Mouse (Mus musculus): Measurements from ENCODE around the gene Lims1. TPM values are rescaled to one million over a fixed set of nuclear protein-coding genes. Genes with fewer than 3 reads are reported as not detected.
A peak's percentile ranks its signal among the peaks of the same experiment; 100 is the strongest.

Gene Lims1
- total RNA-seq, 2 experiments from 2014 or later: 171 to 260 TPM

DNA sequence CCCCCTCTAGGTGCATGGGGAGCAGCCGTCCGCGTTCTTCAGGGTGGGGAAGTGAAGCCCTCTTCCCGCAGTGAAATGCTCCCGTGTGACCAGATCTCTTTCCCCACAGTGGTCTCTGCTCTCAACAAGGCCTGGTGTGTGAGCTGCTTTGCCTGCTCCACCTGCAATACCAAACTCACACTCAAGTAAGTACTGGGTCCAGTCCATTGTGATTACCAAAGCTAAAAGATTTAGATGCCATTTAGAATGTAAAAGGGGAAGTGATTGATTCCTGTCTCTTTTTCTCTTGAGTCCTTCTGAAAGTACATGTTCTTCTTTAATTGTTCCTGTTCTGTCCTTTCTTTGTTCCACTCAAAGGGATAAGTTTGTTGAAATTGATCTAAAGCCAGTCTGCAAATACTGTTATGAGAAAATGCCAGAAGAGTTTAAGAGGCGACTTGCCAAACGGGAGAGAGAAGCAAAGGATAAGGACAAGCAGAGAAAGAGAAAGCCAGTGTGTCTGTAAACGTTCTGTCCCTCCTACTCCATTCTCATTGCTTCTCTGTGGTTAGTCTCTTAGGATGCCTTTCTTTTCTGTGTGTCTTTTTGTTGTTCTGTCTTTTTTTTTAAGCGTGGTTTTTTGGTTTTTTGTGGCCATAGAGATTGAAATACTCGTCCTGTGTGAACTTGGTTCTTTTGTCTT lies 95.2 kb downstream of the Lims1 start:
- no peak for ATAC-seq (ENCODE audit: poor library complexity, severe bottlenecking)

- ATAC-seq (ENCODE audit: poor library complexity, severe bottlenecking): no peak
These were observed 104.7 kb downstream of the Lims1 start for GRCm38 (mm10) chr10:58427930-58428329.

GRCm38 (mm10) chr10:58445850-58446249 lies 122.6 kb downstream of the Lims1 start:
- peak; percentile 2; the same call in 1 of the 2 replicates for ATAC-seq (ENCODE audit: poor library complexity, severe bottlenecking)

- ATAC-seq (ENCODE audit: poor library complexity, severe bottlenecking): peak; percentile 86
These were observed 123.4 kb downstream of the Lims1 start, which contains the start of gene Ranbp2 for GRCm38 (mm10) chr10:58446384-58447279. Gene Ranbp2, plus strand, starts transcription at chr10:58446920.

GRCm38 (mm10) chr10:58447280-58447781 lies 124.1 kb downstream of the Lims1 start:
- peak; percentile 47 for ATAC-seq (ENCODE audit: poor library complexity, severe bottlenecking)

- no peak for ATAC-seq (ENCODE audit: poor library complexity, severe bottlenecking)
These were observed 128.3 kb downstream of the Lims1 start for GRCm38 (mm10) chr10:58451575-58451974.

GRCm38 (mm10) chr10:58452185-58452584 lies 128.9 kb downstream of the Lims1 start:
- ATAC-seq (ENCODE audit: poor library complexity, severe bottlenecking): peak; percentile 64

DNA sequence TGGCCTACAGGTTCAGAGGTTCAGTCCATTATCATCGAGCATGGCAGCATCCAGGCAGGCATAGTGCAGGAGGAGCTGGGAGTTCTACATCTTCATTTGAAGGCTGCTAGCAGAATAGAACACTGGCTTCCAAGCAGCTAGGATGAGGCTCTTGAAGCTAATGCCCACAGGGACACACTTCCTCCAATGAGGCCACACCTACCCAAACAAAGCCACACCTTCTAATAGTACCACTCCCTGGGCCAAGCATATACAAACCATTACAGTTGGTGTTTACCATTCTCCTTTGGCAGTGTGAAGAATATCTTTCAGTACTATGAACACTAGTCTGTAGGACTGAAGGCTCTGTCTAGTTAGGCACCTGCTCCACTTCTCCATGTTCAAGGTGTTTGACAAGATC lies 136.6 kb downstream of the Lims1 start:
- no peak for ATAC-seq (ENCODE audit: poor library complexity, severe bottlenecking)

Other genes starting within 250 kb of the Lims1 start
- not detected in 2 replicates for gene AW822073, start 98.5 kb upstream of the Lims1 start, total RNA-seq (2015)
- gene AW822073, start 98.5 kb upstream of the Lims1 start, total RNA-seq (2017): not detected in 2 replicates
- gene Duxf3, start 90.8 kb upstream of the Lims1 start, total RNA-seq (2015): not detected in 2 replicates
- gene Duxf3, start 90.8 kb upstream of the Lims1 start, total RNA-seq (2017): not detected in 2 replicates
- gene Gm4981, start 86.8 kb upstream of the Lims1 start, total RNA-seq (2015): not detected in 2 replicates
- not detected in 2 replicates for gene Gm4981, start 86.8 kb upstream of the Lims1 start, total RNA-seq (2017)
- gene Gcc2, start 68.0 kb upstream of the Lims1 start, total RNA-seq (2015): 41.5 and 56.3 TPM in 2 replicates
- 32.6 and 32.8 TPM in 2 replicates for gene Gcc2, start 68.0 kb upstream of the Lims1 start, total RNA-seq (2017)
- 67.2 and 73.3 TPM in 2 replicates for gene Ranbp2, start 123.5 kb downstream of the Lims1 start, total RNA-seq (2015)
- gene Ranbp2, start 123.5 kb downstream of the Lims1 start, total RNA-seq (2017): 94.2 and 106 TPM in 2 replicates
- gene Ccdc138, start 174.5 kb downstream of the Lims1 start, total RNA-seq (2015): 3.5 and 7.1 TPM in 2 replicates
- gene Ccdc138, start 174.5 kb downstream of the Lims1 start, total RNA-seq (2017): 3.5 and 5.3 TPM in 2 replicates

Measured in megakaryocyte, adult 5-6 weeks (primary cell).